Mouse (Mus musculus): Measurements from ENCODE around the gene Aplnr. TPM values are rescaled to one million over a fixed set of nuclear protein-coding genes. Genes with fewer than 3 reads are reported as not detected.

The Aplnr gene
- 28.2 and 35.2 TPM in 2 replicates for polyA plus RNA-seq (2015; fragmentation: Nextera tagmentation; extraction: Ambion mirVana)

DNA sequence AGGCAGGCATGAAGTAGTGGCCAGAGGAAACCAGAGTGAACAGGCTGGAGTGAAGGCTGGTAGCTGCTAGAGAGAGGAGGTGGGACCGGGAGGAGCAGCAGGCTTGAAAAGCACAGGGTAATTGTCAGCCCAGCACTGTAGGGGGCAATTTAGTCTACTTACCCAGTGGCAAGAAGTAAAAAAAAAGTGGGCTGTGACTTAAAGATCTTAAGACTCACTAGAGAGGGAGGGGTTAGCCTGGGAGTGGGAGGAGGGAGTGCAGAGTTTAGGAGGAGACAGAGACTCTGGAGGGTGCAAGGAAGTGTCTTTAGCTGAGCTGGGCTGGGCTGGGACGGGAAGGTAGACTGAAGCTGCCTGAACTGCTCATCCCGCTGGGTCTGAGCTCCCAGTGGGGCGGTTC lies at the start of gene Aplnr:
Gene Aplnr, plus strand, starts transcription at position 137 of the 400 bp plus-strand sequence.

Other genes starting within 250 kb of the Aplnr start
- gene Rtn4rl2, start 249.5 kb upstream of the Aplnr start, polyA plus RNA-seq (2015; fragmentation: Nextera tagmentation; extraction: Ambion mirVana): 0.16 and 0.49 TPM in 2 replicates
- gene Slc43a3, start 199.6 kb upstream of the Aplnr start, polyA plus RNA-seq (2015; fragmentation: Nextera tagmentation; extraction: Ambion mirVana): 107 and 119 TPM in 2 replicates
- gene Prg2, start 155.8 kb upstream of the Aplnr start, polyA plus RNA-seq (2015; fragmentation: Nextera tagmentation; extraction: Ambion mirVana): 9.3 and 11.5 TPM in 2 replicates
- gene Prg3, start 148.0 kb upstream of the Aplnr start, polyA plus RNA-seq (2015; fragmentation: Nextera tagmentation; extraction: Ambion mirVana): 1.6 and 3.1 TPM in 2 replicates
- 167 and 180 TPM in 2 replicates for gene Ssrp1, start 99.0 kb upstream of the Aplnr start, polyA plus RNA-seq (2015; fragmentation: Nextera tagmentation; extraction: Ambion mirVana)
- gene P2rx3, start 98.8 kb upstream of the Aplnr start, polyA plus RNA-seq (2015; fragmentation: Nextera tagmentation; extraction: Ambion mirVana): 0.32 and 0.45 TPM in 2 replicates
- 6.3 and 8.5 TPM in 2 replicates for gene Tnks1bp1, start 88.2 kb upstream of the Aplnr start, polyA plus RNA-seq (2015; fragmentation: Nextera tagmentation; extraction: Ambion mirVana)
- gene Lrrc55, start 61.0 kb downstream of the Aplnr start, polyA plus RNA-seq (2015; fragmentation: Nextera tagmentation; extraction: Ambion mirVana): 0.08 and 0.12 TPM in 2 replicates
- gene Olfr987, start 203.1 kb downstream of the Aplnr start, polyA plus RNA-seq (2015; fragmentation: Nextera tagmentation; extraction: Ambion mirVana): not detected in 2 replicates
- gene Olfr988, start 227.0 kb downstream of the Aplnr start, polyA plus RNA-seq (2015; fragmentation: Nextera tagmentation; extraction: Ambion mirVana): not detected in 2 replicates

All from spleen, postnatal 0 days (tissue).